Mouse (Mus musculus): Measurements from ENCODE around the gene Qrich1.
"Not testable (repeated sequence)": the region's sequence is repeated elsewhere in the genome, so short reads cannot be mapped to it uniquely, and the experiment has no call there.

GRCm38 (mm10) chr9:108607929-108608328 lies 91.3 kb downstream of the Qrich1 start:
- TF ChIP-seq CHD2 (IDR thresholded peaks at IDR 0.05; ENCODE audit: low read depth, low read length); HCFC1 (IDR thresholded peaks at IDR 0.05; ENCODE audit: borderline replicate concordance, insufficient read depth, low read length): not testable (repeated sequence)
